Mouse (Mus musculus) liver, postnatal 0 days (tissue): ENCODE measurements around the gene Vwa5a. TPM values are rescaled to one million over a fixed set of nuclear protein-coding genes. Genes with fewer than 3 reads are reported as not detected.

Experiments used
- ATAC-seq: fragments of 200-750 bp; cut with Nextera tagmentation; 2 replicates; pipeline ENCODE4 v1.8.0; 2017; ENCODE audit warnings: mild to moderate bottlenecking, moderate library complexity
- DNase-seq: peaks from one replicate; pipeline ENCODE4 v3.0.0-alpha.2; 2016
- H3K27ac ChIP-seq: fragments of 300-500 bp; sonication (generic); 2 replicates; pipeline ENCODE4 v1.5.1; 2014; ENCODE audit warnings: antibody characterized with exemption, moderate library complexity, mild to moderate bottlenecking, low read depth
- H3K27me3 ChIP-seq: fragments of 300-500 bp; sonication (generic); 2 replicates; pipeline ENCODE4 v1.6.1; 2014; ENCODE audit warnings: low read length, control low read depth, mixed read lengths; ENCODE audit not compliant: insufficient read depth
- H3K36me3 ChIP-seq: fragments of 300-500 bp; sonication (generic); replicated peaks from 2 replicates; pipeline ENCODE4 v1.6.1; 2014; ENCODE audit warnings: mild to moderate bottlenecking, control low read depth, low read length, moderate library complexity, mixed read lengths; ENCODE audit not compliant: insufficient read depth
- H3K4me1 ChIP-seq: fragments of 300-500 bp; sonication (generic); 2 replicates; pipeline ENCODE4 v1.6.1; 2014; ENCODE audit warnings: antibody characterized with exemption, mild to moderate bottlenecking, control low read depth; ENCODE audit not compliant: insufficient read depth
- H3K4me2 ChIP-seq: fragments of 300-500 bp; sonication (generic); 2 replicates; pipeline ENCODE4 v1.6.1; 2014; ENCODE audit warnings: low read depth, mild to moderate bottlenecking, low read length, moderate library complexity, mixed read lengths
- H3K4me3 ChIP-seq: fragments of 300-500 bp; sonication (generic); 2 replicates; pipeline ENCODE4 v1.5.1; 2014; ENCODE audit warnings: low read depth, low read length
- H3K9ac ChIP-seq: fragments of 300-500 bp; sonication (generic); replicated peaks from 2 replicates; pipeline ENCODE4 v1.6.1; 2014; ENCODE audit warnings: mild to moderate bottlenecking, moderate library complexity
- H3K9me3 ChIP-seq: fragments of 300-500 bp; sonication (generic); 2 replicates; pipeline ENCODE4 v1.6.1; 2016; ENCODE audit warnings: mild to moderate bottlenecking, control low read depth, low read length, mixed read lengths
- CTCF ChIP-seq: sonication (generic); IDR thresholded peaks from 2 replicates; pipeline ENCODE4 v1.5.1; 2016; ENCODE audit warnings: antibody characterized with exemption, low read depth
- EP300 ChIP-seq: IDR thresholded peaks from 2 replicates; pipeline ENCODE4 v1.6.1; 2016; ENCODE audit warnings: antibody characterized with exemption, low read depth, mild to moderate bottlenecking
- WGBS: fragments of 180-500 bp; shearing (Covaris S2); extraction: QIAGEN DNeasy Blood & Tissue Kit; methylation state at CpG from one replicate; pipeline ENCODE4 v1.1.7; 2014; ENCODE audit not compliant: insufficient replicate concordance; 5-methylcytosine and 5-hydroxymethylcytosine counted together
- polyA plus RNA-seq: library from polyadenylated mRNA; unstranded; fragments of >200 nt; fragmentation: Nextera tagmentation; extraction: Ambion mirVana; gene quantifications from 2 replicates; pipeline ENCODE4 v1.2.1, GENCODE M21; 2015

Vwa5a gene
- 6.1 and 8.0 TPM in 2 replicates for polyA plus RNA-seq

DNA sequence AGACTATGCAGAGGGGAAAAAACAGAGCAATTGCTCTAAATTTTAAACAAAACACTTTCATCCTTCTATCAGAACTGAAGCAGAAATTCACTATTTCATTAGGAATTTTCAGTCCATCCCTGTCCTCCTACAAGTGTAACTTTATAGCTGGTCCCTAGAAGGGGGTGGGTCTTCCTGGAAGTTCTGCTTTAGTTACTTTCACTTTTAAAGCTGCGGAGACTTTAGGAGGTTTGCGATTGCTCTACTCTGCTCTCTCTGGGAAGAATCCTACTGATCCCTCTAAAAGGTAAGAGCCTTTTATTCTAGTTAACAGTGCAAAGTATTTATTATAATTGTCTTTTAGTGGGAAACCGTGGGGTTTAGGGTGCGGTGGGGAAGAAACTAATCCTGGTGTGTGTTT is at the start of gene Vwa5a:
Vwa5a (plus strand) TSS at position 167 of the 400 bp plus-strand sequence.
- no peaks in the 10 kb centered on the region for H3K27me3 ChIP-seq
- WGBS: under 1% methylated on average over 4 of the region's 4 CpGs
- H3K4me3 ChIP-seq: peak within 1 kb of the TSS; percentile 72
- H3K9ac ChIP-seq: peak within 1 kb of the TSS; percentile 63
- TF ChIP-seq EP300 (peak; percentile 39; the same call in 1 of the 2 replicates), CTCF (no peak)
- no peaks in the 10 kb centered on the region for H3K9me3 ChIP-seq
- peak within 1 kb of the TSS; percentile 91 for H3K27ac ChIP-seq
- ATAC-seq: peak; percentile 84
- H3K36me3 ChIP-seq: peaks cover 3% of the 10 kb centered on the region
- no peak for DNase-seq
- H3K4me2 ChIP-seq: peak within 1 kb of the TSS; percentile 79
- peaks cover 11% of the 10 kb centered on the region for H3K4me1 ChIP-seq

- H3K4me1 ChIP-seq: no peaks in the 10 kb centered on the region
- no peaks in the 10 kb centered on the region for H3K36me3 ChIP-seq
- TF ChIP-seq EP300 (no peak), CTCF (no peak)
- H3K27ac ChIP-seq: no peak overlapping the region
- H3K27me3 ChIP-seq: no peaks in the 10 kb centered on the region
- H3K4me2 ChIP-seq: no peak overlapping the region
- H3K4me3 ChIP-seq: no peak overlapping the region
- no peak for DNase-seq
- no peak for ATAC-seq
- WGBS: 66% methylated on average over 2 of the region's 2 CpGs
- H3K9ac ChIP-seq: no peak overlapping the region
- H3K9me3 ChIP-seq: no peaks in the 10 kb centered on the region
Observed at GRCm38 (mm10) chr9:38672887-38673286, 45.2 kb upstream of the Vwa5a start.

DNA sequence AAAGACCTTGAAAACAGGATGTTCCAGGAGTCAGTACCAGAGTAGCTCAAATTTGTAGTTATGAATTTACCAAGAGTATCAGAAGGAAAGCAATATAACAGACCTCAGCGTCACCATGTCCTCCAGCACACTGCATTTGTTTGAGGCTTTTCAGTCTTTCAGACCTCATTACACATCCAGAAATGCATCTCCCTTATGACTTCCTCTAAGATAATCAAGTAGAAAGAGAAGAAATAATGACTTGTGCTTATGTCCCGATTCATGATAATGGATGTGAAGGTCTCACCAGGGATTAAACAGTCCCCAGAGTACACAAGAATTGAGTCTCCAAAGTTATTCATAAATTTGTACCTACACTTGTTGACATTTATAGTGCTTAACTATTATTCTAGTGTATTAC is 43.6 kb upstream of the Vwa5a start, which contains the start of gene Olfr918:
Olfr918 (minus strand) TSS at position 101 of the 400 bp plus-strand sequence.
- Histone ChIP-seq H3K9ac (no peak within 1 kb of the TSS), H3K4me3 (no peak within 1 kb of the TSS), H3K9me3 (no peaks in the 10 kb centered on the region), H3K4me1 (no peaks in the 10 kb centered on the region), H3K27ac (no peak within 1 kb of the TSS), H3K36me3 (no peaks in the 10 kb centered on the region), H3K27me3 (no peaks in the 10 kb centered on the region), H3K4me2 (no peak within 1 kb of the TSS)
- DNase-seq: no peak
- ATAC-seq: no peak
- TF ChIP-seq CTCF (no peak), EP300 (no peak)
- WGBS: 81% methylated on average over 2 of the region's 2 CpGs

- peaks cover 11% of the 10 kb centered on the region for H3K4me1 ChIP-seq
- 2% methylated on average over 3 of the region's 3 CpGs for WGBS
- DNase-seq: peak; percentile 22
- H3K9ac ChIP-seq: peak overlapping the region; percentile 63
- TF ChIP-seq EP300 (no peak), CTCF (no peak)
- H3K27ac ChIP-seq: peak overlapping the region; percentile 91
- peak; percentile 83 for ATAC-seq
- H3K9me3 ChIP-seq: no peaks in the 10 kb centered on the region
- peak overlapping the region; percentile 79 for H3K4me2 ChIP-seq
- peaks cover 10% of the 10 kb centered on the region for H3K36me3 ChIP-seq
- no peaks in the 10 kb centered on the region for H3K27me3 ChIP-seq
- H3K4me3 ChIP-seq: peak overlapping the region; percentile 72
Observed at GRCm38 (mm10) chr9:38718927-38719441, 916 bp downstream of the Vwa5a start.

GRCm38 (mm10) chr9:38724044-38724443 is 6.0 kb downstream of the Vwa5a start:
- H3K27me3 ChIP-seq: no peaks in the 10 kb centered on the region
- no peak for TF ChIP-seq EP300
- no peak for TF ChIP-seq CTCF
- ATAC-seq (no peak), DNase-seq (no peak)
- peaks cover 8% of the 10 kb centered on the region for H3K4me1 ChIP-seq
- no peak overlapping the region for H3K4me2 ChIP-seq
- peaks cover 33% of the 10 kb centered on the region for H3K36me3 ChIP-seq
- H3K27ac ChIP-seq: no peak overlapping the region
- H3K9ac ChIP-seq: no peak overlapping the region
- H3K9me3 ChIP-seq: no peaks in the 10 kb centered on the region
- 86% methylated on average over 1 of the region's 1 CpGs for WGBS
- no peak overlapping the region for H3K4me3 ChIP-seq

DNA sequence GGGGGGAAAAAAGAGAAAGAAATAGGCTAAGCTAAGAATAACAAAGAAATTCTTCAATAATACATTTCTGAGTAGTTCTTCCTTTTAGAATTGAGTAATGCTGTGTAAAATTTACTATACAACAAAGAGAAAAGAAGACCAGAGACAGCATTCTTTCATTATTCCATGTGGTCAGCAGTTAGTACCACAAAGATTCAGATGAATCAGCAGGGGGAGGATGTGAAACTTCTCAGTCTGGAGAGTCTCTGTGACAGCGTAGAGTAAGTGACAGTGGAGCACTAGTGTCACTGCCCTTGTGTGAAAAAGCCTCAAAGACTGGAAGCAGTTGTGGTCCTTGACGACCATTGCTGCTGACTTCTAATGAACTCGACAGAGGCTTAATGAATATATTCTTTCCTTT is 10.2 kb downstream of the Vwa5a start:
- no peaks in the 10 kb centered on the region for H3K27me3 ChIP-seq
- DNase-seq (no peak), ATAC-seq (no peak)
- H3K4me3 ChIP-seq: no peak overlapping the region
- H3K9ac ChIP-seq: no peak overlapping the region
- peaks cover 39% of the 10 kb centered on the region for H3K36me3 ChIP-seq
- WGBS: 72% methylated on average over 3 of the region's 3 CpGs
- no peak overlapping the region for H3K4me2 ChIP-seq
- H3K9me3 ChIP-seq: no peaks in the 10 kb centered on the region
- no peak overlapping the region for H3K27ac ChIP-seq
- H3K4me1 ChIP-seq: no peaks in the 10 kb centered on the region
- TF ChIP-seq CTCF: no peak
- TF ChIP-seq EP300: no peak
